Mouse (Mus musculus) hindbrain, embryonic 10.5 days (tissue): ENCODE data around the gene Stk4. TPM values are rescaled to one million over a fixed set of nuclear protein-coding genes. Genes with fewer than 3 reads are reported as not detected.

ENCODE experiments used
- DNase-seq: peaks from one replicate; pipeline ENCODE4 v3.0.0-alpha.2; 2017; ENCODE audit warnings: low spot score
- H3K27ac ChIP-seq: fragments of 300-500 bp; sonication (generic); 2 replicates; pipeline ENCODE4 v1.5.1; 2016; ENCODE audit warnings: mild to moderate bottlenecking, moderate library complexity
- H3K27me3 ChIP-seq: fragments of 300-500 bp; sonication (generic); 2 replicates; pipeline ENCODE4 v1.6.1; 2016; ENCODE audit warnings: mild to moderate bottlenecking; ENCODE audit not compliant: poor library complexity, insufficient read depth, severe bottlenecking
- H3K36me3 ChIP-seq: fragments of 300-500 bp; sonication (generic); 2 replicates; pipeline ENCODE4 v1.6.1; 2016; ENCODE audit warnings: mild to moderate bottlenecking, moderate library complexity
- H3K4me1 ChIP-seq: fragments of 300-500 bp; sonication (generic); replicated peaks from 2 replicates; pipeline ENCODE4 v1.6.1; 2016; ENCODE audit warnings: mild to moderate bottlenecking
- H3K4me3 ChIP-seq: fragments of 300-500 bp; sonication (generic); 2 replicates; pipeline ENCODE4 v1.5.1; 2016; ENCODE audit warnings: mild to moderate bottlenecking, moderate library complexity
- H3K9me3 ChIP-seq: fragments of 300-500 bp; sonication (generic); 2 replicates; pipeline ENCODE4 v1.6.1; 2016; ENCODE audit warnings: mild to moderate bottlenecking, moderate library complexity
- WGBS: fragments of 180-500 bp; shearing (Covaris S2); methylation state at CpG from one replicate; pipeline ENCODE4 v1.1.7; 2016; 5-methylcytosine and 5-hydroxymethylcytosine counted together
- polyA plus RNA-seq: library from polyadenylated mRNA; unstranded; fragments of >200 nt; fragmentation: Nextera tagmentation; extraction: Ambion mirVana; gene quantifications from 2 replicates; pipeline ENCODE4 v1.2.1, GENCODE M21; 2016

Stk4 gene
- polyA plus RNA-seq, 1 experiment from 2014 or later, result 30.8 TPM

GRCm38 (mm10) chr2:164115531-164115930, 45.4 kb downstream of the Stk4 start:
- no peaks in the 10 kb centered on the region for H3K4me1 ChIP-seq
- no peaks in the 10 kb centered on the region for H3K27me3 ChIP-seq
- no peak overlapping the region for H3K27ac ChIP-seq
- H3K36me3 ChIP-seq, result peaks cover 71% of the 10 kb centered on the region
- 86% methylated on average over 10 of the region's 10 CpGs for WGBS
- no peak for DNase-seq
- no peak overlapping the region for H3K4me3 ChIP-seq
- no peaks in the 10 kb centered on the region for H3K9me3 ChIP-seq

- 96% methylated on average over 6 of the region's 6 CpGs for WGBS
- peaks cover 78% of the 10 kb centered on the region for H3K36me3 ChIP-seq
- H3K27me3 ChIP-seq, result no peaks in the 10 kb centered on the region
- no peaks in the 10 kb centered on the region for H3K4me1 ChIP-seq
- DNase-seq, result no peak
- no peak overlapping the region for H3K4me3 ChIP-seq
- no peak overlapping the region for H3K27ac ChIP-seq
- no peaks in the 10 kb centered on the region for H3K9me3 ChIP-seq
Observed at GRCm38 (mm10) chr2:164119503-164119902, 49.4 kb downstream of the Stk4 start.

GRCm38 (mm10) chr2:164123169-164123766, 53.1 kb downstream of the Stk4 start:
- Histone ChIP-seq H3K27ac (no peak overlapping the region), H3K9me3 (no peaks in the 10 kb centered on the region), H3K27me3 (no peaks in the 10 kb centered on the region), H3K4me3 (no peak overlapping the region), H3K4me1 (no peaks in the 10 kb centered on the region), H3K36me3 (peaks cover 72% of the 10 kb centered on the region)
- no peak for DNase-seq
- WGBS, result 77% methylated on average over 5 of the region's 5 CpGs

GRCm38 (mm10) chr2:164126533-164126955, 56.4 kb downstream of the Stk4 start:
- no peak overlapping the region for H3K4me3 ChIP-seq
- peaks cover 62% of the 10 kb centered on the region for H3K36me3 ChIP-seq
- WGBS, result 89% methylated on average over 13 of the region's 13 CpGs
- no peaks in the 10 kb centered on the region for H3K4me1 ChIP-seq
- H3K27me3 ChIP-seq, result no peaks in the 10 kb centered on the region
- H3K9me3 ChIP-seq, result no peaks in the 10 kb centered on the region
- no peak overlapping the region for H3K27ac ChIP-seq
- DNase-seq, result no peak

- H3K36me3 ChIP-seq, result peaks cover 60% of the 10 kb centered on the region
- no peak overlapping the region for H3K4me3 ChIP-seq
- no peaks in the 10 kb centered on the region for H3K4me1 ChIP-seq
- no peak overlapping the region for H3K27ac ChIP-seq
- H3K9me3 ChIP-seq, result no peaks in the 10 kb centered on the region
- no peaks in the 10 kb centered on the region for H3K27me3 ChIP-seq
- no peak for DNase-seq
- 93% methylated on average over 2 of the region's 2 CpGs for WGBS
Observed at GRCm38 (mm10) chr2:164127297-164127696, 57.2 kb downstream of the Stk4 start.

- DNase-seq, result no peak
- Histone ChIP-seq H3K4me1 (no peaks in the 10 kb centered on the region), H3K9me3 (no peaks in the 10 kb centered on the region), H3K27me3 (no peaks in the 10 kb centered on the region), H3K4me3 (no peak overlapping the region), H3K36me3 (peaks cover 54% of the 10 kb centered on the region), H3K27ac (no peak overlapping the region)
- WGBS, result 93% methylated on average over 12 of the region's 12 CpGs
Observed at GRCm38 (mm10) chr2:164128576-164129411, 58.7 kb downstream of the Stk4 start.

GRCm38 (mm10) chr2:164131586-164131985, 61.5 kb downstream of the Stk4 start:
- Histone ChIP-seq H3K4me3 (no peak overlapping the region), H3K27ac (no peak overlapping the region), H3K9me3 (no peaks in the 10 kb centered on the region), H3K27me3 (no peaks in the 10 kb centered on the region), H3K4me1 (no peaks in the 10 kb centered on the region; the same call in 1 of the 2 replicates), H3K36me3 (peaks cover 43% of the 10 kb centered on the region)
- no peak for DNase-seq
- 77% methylated on average over 1 of the region's 1 CpGs for WGBS

- DNase-seq, result no peak
- Histone ChIP-seq H3K4me3 (no peak overlapping the region), H3K36me3 (peaks cover 26% of the 10 kb centered on the region), H3K27me3 (no peaks in the 10 kb centered on the region), H3K9me3 (no peaks in the 10 kb centered on the region), H3K27ac (no peak overlapping the region), H3K4me1 (peaks cover 9% of the 10 kb centered on the region)
- 76% methylated on average over 6 of the region's 6 CpGs for WGBS
Observed at GRCm38 (mm10) chr2:164134563-164134962, 64.4 kb downstream of the Stk4 start.

- H3K27me3 ChIP-seq, result no peaks in the 10 kb centered on the region
- H3K4me1 ChIP-seq, result peaks cover 9% of the 10 kb centered on the region
- H3K27ac ChIP-seq, result no peak overlapping the region
- H3K4me3 ChIP-seq, result no peak overlapping the region
- WGBS, result 96% methylated on average over 1 of the region's 1 CpGs
- DNase-seq, result no peak
- peaks cover 31% of the 10 kb centered on the region for H3K36me3 ChIP-seq
- H3K9me3 ChIP-seq, result no peaks in the 10 kb centered on the region
Observed at GRCm38 (mm10) chr2:164135367-164135766, 65.2 kb downstream of the Stk4 start.

- Histone ChIP-seq H3K27me3 (no peaks in the 10 kb centered on the region), H3K4me3 (no peak overlapping the region), H3K27ac (no peak overlapping the region), H3K4me1 (peaks cover 9% of the 10 kb centered on the region), H3K36me3 (peaks cover 28% of the 10 kb centered on the region), H3K9me3 (no peaks in the 10 kb centered on the region)
- 51% methylated on average over 2 of the region's 2 CpGs for WGBS
- no peak for DNase-seq
Observed at GRCm38 (mm10) chr2:164136393-164136792, 66.3 kb downstream of the Stk4 start.

- no peak overlapping the region for H3K4me3 ChIP-seq
- H3K27ac ChIP-seq, result no peak overlapping the region
- 71% methylated on average over 6 of the region's 6 CpGs for WGBS
- no peak for DNase-seq
- H3K4me1 ChIP-seq, result peaks cover 15% of the 10 kb centered on the region
- peaks cover 21% of the 10 kb centered on the region for H3K36me3 ChIP-seq
- H3K27me3 ChIP-seq, result no peaks in the 10 kb centered on the region
- H3K9me3 ChIP-seq, result no peaks in the 10 kb centered on the region
Observed at GRCm38 (mm10) chr2:164137754-164138153, 67.6 kb downstream of the Stk4 start.

- Histone ChIP-seq H3K4me1 (peaks cover 28% of the 10 kb centered on the region), H3K4me3 (no peak overlapping the region), H3K9me3 (no peaks in the 10 kb centered on the region), H3K27me3 (no peaks in the 10 kb centered on the region), H3K27ac (peak overlapping the region; percentile 62; the same call in 1 of the 2 replicates), H3K36me3 (peaks cover 15% of the 10 kb centered on the region)
- no peak for DNase-seq
- 68% methylated on average over 10 of the region's 10 CpGs for WGBS
Observed at GRCm38 (mm10) chr2:164142021-164142420, 71.9 kb downstream of the Stk4 start.

- Histone ChIP-seq H3K4me1 (peaks cover 27% of the 10 kb centered on the region), H3K27me3 (no peaks in the 10 kb centered on the region), H3K9me3 (no peaks in the 10 kb centered on the region), H3K4me3 (no peak overlapping the region), H3K36me3 (peaks cover 21% of the 10 kb centered on the region), H3K27ac (no peak overlapping the region)
- 62% methylated on average over 6 of the region's 6 CpGs for WGBS
- DNase-seq, result no peak
Observed at GRCm38 (mm10) chr2:164144025-164144424, 73.9 kb downstream of the Stk4 start.
